Mouse (Mus musculus): ENCODE data around the gene Ythdf1. TPM values are rescaled to one million over a fixed set of nuclear protein-coding genes. Genes with fewer than 3 reads are reported as not detected.

Gene Ythdf1
- polyA plus RNA-seq, 1 experiment from 2014 or later, result 53.4 TPM

Small RNA genes lying within 50 kb of the gene (microRNA-seq; reads per million reads assigned to microRNA genes)
- not detected for gene Mir124a-3

Other genes with a start within 250 kb of the Ythdf1 start
- gene Dido1, start 210.9 kb downstream of the Ythdf1 start, polyA plus RNA-seq (2015; fragmentation: Nextera tagmentation; extraction: Ambion mirVana), result 25.5 and 28.2 TPM in 2 replicates
- gene Gid8, start 210.8 kb downstream of the Ythdf1 start, polyA plus RNA-seq (2015; fragmentation: Nextera tagmentation; extraction: Ambion mirVana), result 73.7 and 76.1 TPM in 2 replicates
- gene Slc17a9, start 195.7 kb downstream of the Ythdf1 start, polyA plus RNA-seq (2015; fragmentation: Nextera tagmentation; extraction: Ambion mirVana), result 1.7 and 2.5 TPM in 2 replicates
- not detected in 2 replicates for gene Bhlhe23, start 144.0 kb downstream of the Ythdf1 start, polyA plus RNA-seq (2015; fragmentation: Nextera tagmentation; extraction: Ambion mirVana)
- not detected in 2 replicates for gene Birc7, start 8.1 kb upstream of the Ythdf1 start, polyA plus RNA-seq (2015; fragmentation: Nextera tagmentation; extraction: Ambion mirVana)
- gene Nkain4, start 33.8 kb upstream of the Ythdf1 start, polyA plus RNA-seq (2015; fragmentation: Nextera tagmentation; extraction: Ambion mirVana), result 8.1 and 8.4 TPM in 2 replicates
- 147 and 148 TPM in 2 replicates for gene Arfgap1, start 46.3 kb upstream of the Ythdf1 start, polyA plus RNA-seq (2015; fragmentation: Nextera tagmentation; extraction: Ambion mirVana)
- 1.2 and 1.8 TPM in 2 replicates for gene Col20a1, start 65.6 kb upstream of the Ythdf1 start, polyA plus RNA-seq (2015; fragmentation: Nextera tagmentation; extraction: Ambion mirVana)
- gene Chrna4, start 122.6 kb upstream of the Ythdf1 start, polyA plus RNA-seq (2015; fragmentation: Nextera tagmentation; extraction: Ambion mirVana), result 1.3 and 1.5 TPM in 2 replicates
- gene Kcnq2, start 214.4 kb upstream of the Ythdf1 start, polyA plus RNA-seq (2015; fragmentation: Nextera tagmentation; extraction: Ambion mirVana), result 0.15 TPM in 1 of 2 replicates, not detected in the other
- gene Eef1a2, start 236.1 kb upstream of the Ythdf1 start, polyA plus RNA-seq (2015; fragmentation: Nextera tagmentation; extraction: Ambion mirVana), result not detected in 2 replicates

Measured in limb, embryonic 15.5 days (tissue).